Mouse (Mus musculus): ENCODE measurements around the gene Mrm3.

The Mrm3 gene

GRCm38 (mm10) chr11:76291960-76292359, 48.4 kb downstream of the Mrm3 start:
- DNase-seq: peak; percentile 64

- peak; percentile 97 for DNase-seq
These were observed 48.9 kb downstream of the Mrm3 start for GRCm38 (mm10) chr11:76292398-76292797.

GRCm38 (mm10) chr11:76292831-76293230, 49.3 kb downstream of the Mrm3 start:
- DNase-seq: peak; percentile 97

- peak; percentile 87 for DNase-seq
These were observed 50.6 kb downstream of the Mrm3 start for GRCm38 (mm10) chr11:76294078-76294477.

GRCm38 (mm10) chr11:76294836-76295235, 51.3 kb downstream of the Mrm3 start:
- DNase-seq: peak; percentile 93

- no peak for DNase-seq
These were observed 53.7 kb downstream of the Mrm3 start for GRCm38 (mm10) chr11:76297252-76297651.

- no peak for DNase-seq
These were observed 55.0 kb downstream of the Mrm3 start for GRCm38 (mm10) chr11:76298457-76299000.

Data from heart, adult 11 months (tissue).